Mouse (Mus musculus) heart, adult 18-20 months (tissue): Measurements from ENCODE around the gene Actg2. TPM values are rescaled to one million over a fixed set of nuclear protein-coding genes. Genes with fewer than 3 reads are reported as not detected.

Source experiments
- DNase-seq, 2 experiments: peaks; one replicate each; pipeline ENCODE4 v3.0.0; 2021 to 2022; ENCODE audit warnings: mixed read lengths in 1 of 2
- total RNA-seq, 2 experiments: library from RNA; stranded (reverse); gene quantifications; 2 replicates each; pipeline ENCODE4 v1.2.3; 2021

The Actg2 gene
- total RNA-seq, 2 experiments from 2014 or later = 0.84 to 1.9 TPM

- no peak for DNase-seq
Measured at GRCm38 (mm10) chr6:83479193-83479592, 56.9 kb downstream of the Actg2 start.

DNA sequence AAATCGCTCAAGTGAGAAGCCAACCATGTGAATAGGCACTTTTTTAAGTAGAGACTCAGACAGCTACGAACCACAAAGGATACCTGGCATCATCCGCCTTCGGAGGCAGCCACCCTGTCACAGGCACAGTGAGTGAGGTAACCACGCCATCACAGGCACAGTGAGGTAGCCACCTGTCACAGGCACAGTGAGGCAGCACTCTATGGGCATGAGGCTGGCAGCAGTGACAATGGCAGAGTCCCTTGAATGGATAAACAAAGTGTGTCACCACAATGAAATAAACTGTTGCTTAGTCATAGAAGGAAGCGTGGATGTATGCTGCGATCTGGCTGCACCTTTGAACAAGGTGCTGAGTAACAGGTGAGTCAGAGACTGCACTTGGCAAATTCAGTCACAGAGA is 57.4 kb downstream of the Actg2 start:
- no peak for DNase-seq

- DNase-seq = no peak
Measured at GRCm38 (mm10) chr6:83478217-83478616, 57.8 kb downstream of the Actg2 start.

- DNase-seq = peak in 1 of 2 experiments; percentile 47
Measured at GRCm38 (mm10) chr6:83475431-83475830, 60.6 kb downstream of the Actg2 start.

GRCm38 (mm10) chr6:83473240-83473639 is 62.8 kb downstream of the Actg2 start:
- DNase-seq = peak; percentile 77 to 81

- DNase-seq = no peak
Measured at GRCm38 (mm10) chr6:83471739-83472138, 64.3 kb downstream of the Actg2 start.

DNA sequence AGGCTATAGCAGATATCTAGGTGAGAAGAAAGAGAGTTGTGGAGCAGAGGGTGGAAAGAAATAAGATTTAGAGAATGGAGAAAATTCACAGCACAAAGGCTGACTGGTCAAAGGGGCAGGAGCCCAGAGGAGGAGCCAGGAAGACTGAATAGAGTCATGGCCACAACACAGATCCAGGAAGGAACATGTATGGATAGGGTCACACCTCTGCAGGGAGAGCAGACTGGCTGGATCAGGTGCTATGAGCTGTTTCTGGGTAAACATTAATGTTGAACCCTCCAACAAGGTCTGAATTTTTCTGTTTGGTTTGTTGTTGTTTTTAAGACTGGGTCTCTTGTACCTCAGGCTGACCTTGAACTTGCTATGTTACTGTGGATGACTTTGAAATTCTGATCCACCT is 72.1 kb downstream of the Actg2 start:
- no peak for DNase-seq

Other genes starting within 250 kb of the Actg2 start
- 1 to 10 TPM; 2.3 to 3.8 TPM for gene Mthfd2, start 210.4 kb downstream of the Actg2 start, total RNA-seq
- gene Mob1a, start 210.2 kb downstream of the Actg2 start, total RNA-seq = 10 to 100 TPM; 23.8 to 26.6 TPM
- gene Bola3, start 187.1 kb downstream of the Actg2 start, total RNA-seq = 100 to 1,000 TPM; 388 to 397 TPM
- 10 to 100 TPM; 11.5 to 12.7 TPM for gene Tet3, start 77.2 kb downstream of the Actg2 start, total RNA-seq
- 10 to 100 TPM; 34.7 to 35.0 TPM for gene Dguok, start 29.3 kb downstream of the Actg2 start, total RNA-seq
- gene Stambp, start 36.5 kb upstream of the Actg2 start, total RNA-seq = 10 to 100 TPM; 10.2 to 13.8 TPM
- gene Clec4f, start 119.9 kb upstream of the Actg2 start, total RNA-seq = under 1 TPM in 1 of 2 experiments, not detected in 1; 0.18 TPM
- 1 to 10 TPM in 1 of 2 experiments, under 1 TPM in 1; 0.98 to 1.0 TPM for gene Cd207, start 141.6 kb upstream of the Actg2 start, total RNA-seq
- gene Vax2, start 175.0 kb upstream of the Actg2 start, total RNA-seq = not detected
- gene Atp6v1b1, start 206.7 kb upstream of the Actg2 start, total RNA-seq = under 1 TPM in 1 of 2 experiments, not detected in 1; 0.77 TPM
- not detected for gene Ankrd53, start 226.4 kb upstream of the Actg2 start, total RNA-seq
- gene Tex261, start 239.5 kb upstream of the Actg2 start, total RNA-seq = 100 to 1,000 TPM in 1 of 2 experiments, 10 to 100 TPM in 1; 82.1 to 106 TPM